Mouse (Mus musculus) megakaryocyte progenitor cell, adult 5-6 weeks (primary cell): ENCODE data around the gene Cnr2. TPM values are rescaled to one million over a fixed set of nuclear protein-coding genes. Genes with fewer than 3 reads are reported as not detected.

Experiments
- ATAC-seq: replicated peaks from 2 replicates; pipeline ENCODE4 v1.8.0; 2016; ENCODE audit warnings: mild to moderate bottlenecking, moderate TSS enrichment, inconsistent platforms; ENCODE audit not compliant: poor library complexity
- total RNA-seq, 2 experiments: library from RNA; stranded (forward) in 1 of 2; stranded (reverse) in 1 of 2; fragments of 157-497, 149-512 nt in 1 of 2; fragments of 200-1000 nt in 1 of 2; gene quantifications; 2 replicates each; pipeline versions ENCODE4 v1.2.3 to v1.2.4; 2015 to 2017

Cnr2 gene
- total RNA-seq, 2 experiments from 2014 or later, result 5.2 to 6.5 TPM

GRCm38 (mm10) chr4:135930239-135930638, 35.0 kb downstream of the Cnr2 start:
- no peak for ATAC-seq

GRCm38 (mm10) chr4:135931832-135932231, 36.6 kb downstream of the Cnr2 start:
- peak; percentile 76 for ATAC-seq

GRCm38 (mm10) chr4:135934708-135935500, 39.7 kb downstream of the Cnr2 start:
- peak; percentile 70 for ATAC-seq

GRCm38 (mm10) chr4:135935502-135935901, 40.3 kb downstream of the Cnr2 start:
- peak; percentile 43; the same call in 1 of the 2 replicates for ATAC-seq

- peak; percentile 49; the same call in 1 of the 2 replicates for ATAC-seq
These were observed 43.7 kb downstream of the Cnr2 start for GRCm38 (mm10) chr4:135938858-135939257.

GRCm38 (mm10) chr4:135941026-135941425, 45.8 kb downstream of the Cnr2 start:
- 0 out of 2 replicates have a peak, but pooled peaks have one; percentile 40 for ATAC-seq

GRCm38 (mm10) chr4:135942193-135942592, 47.0 kb downstream of the Cnr2 start:
- ATAC-seq, result no peak

- no peak for ATAC-seq
These were observed 48.2 kb downstream of the Cnr2 start for GRCm38 (mm10) chr4:135943389-135943788.

- peak; percentile 63 for ATAC-seq
These were observed 50.5 kb downstream of the Cnr2 start for GRCm38 (mm10) chr4:135945706-135946105.

- ATAC-seq, result peak; percentile 95
These were observed 51.1 kb downstream of the Cnr2 start, which contains the start of gene Hmgcl for GRCm38 (mm10) chr4:135946278-135946658. Gene Hmgcl (plus strand): TSS chr4:135946448.

- ATAC-seq, result no peak
These were observed 51.6 kb downstream of the Cnr2 start for GRCm38 (mm10) chr4:135946659-135947301.

- ATAC-seq, result no peak
These were observed 52.9 kb downstream of the Cnr2 start for GRCm38 (mm10) chr4:135948142-135948541.

- ATAC-seq, result no peak
These were observed 54.3 kb downstream of the Cnr2 start for GRCm38 (mm10) chr4:135949475-135949874.

- no peak for ATAC-seq
These were observed 54.7 kb downstream of the Cnr2 start for GRCm38 (mm10) chr4:135949911-135950310.

GRCm38 (mm10) chr4:135950365-135950764, 55.2 kb downstream of the Cnr2 start:
- no peak for ATAC-seq

- ATAC-seq, result no peak
These were observed 56.3 kb downstream of the Cnr2 start for GRCm38 (mm10) chr4:135951505-135951904.

GRCm38 (mm10) chr4:135953179-135953578, 58.0 kb downstream of the Cnr2 start:
- ATAC-seq, result no peak

GRCm38 (mm10) chr4:135954241-135954640, 59.0 kb downstream of the Cnr2 start:
- ATAC-seq, result peak; percentile 95

- ATAC-seq, result no peak
These were observed 60.7 kb downstream of the Cnr2 start for GRCm38 (mm10) chr4:135955886-135956285.

- no peak for ATAC-seq
These were observed 63.2 kb downstream of the Cnr2 start for GRCm38 (mm10) chr4:135958354-135958753.

- ATAC-seq, result peak; percentile 59
These were observed 65.5 kb downstream of the Cnr2 start for GRCm38 (mm10) chr4:135960717-135961116.

- no peak for ATAC-seq
These were observed 66.5 kb downstream of the Cnr2 start for GRCm38 (mm10) chr4:135961709-135962108.
